Mouse (Mus musculus) embryonic fibroblast, embryonic 13.5 days (primary cell): Measurements from ENCODE around the gene Phactr2. TPM values are rescaled to one million over a fixed set of nuclear protein-coding genes. Genes with fewer than 3 reads are reported as not detected.

Experiments used
- H3K27ac ChIP-seq: 2 replicates; pipeline ENCODE4 v1.5.1; 2012; ENCODE audit warnings: low read length, control low read depth, inconsistent platforms; ENCODE audit not compliant: insufficient read depth
- H3K4me1 ChIP-seq: 2 replicates; pipeline ENCODE4 v1.6.1; 2011; ENCODE audit warnings: low read length; ENCODE audit not compliant: control insufficient read depth, insufficient read depth
- H3K4me3 ChIP-seq: 2 replicates; pipeline ENCODE4 v1.5.1; 2011; ENCODE audit warnings: mild to moderate bottlenecking, control low read depth, low read length; ENCODE audit not compliant: insufficient read depth
- CTCF ChIP-seq: IDR thresholded peaks from 2 replicates; pipeline ENCODE4 v1.5.1; 2011; ENCODE audit warnings: mild to moderate bottlenecking, control low read depth, low read length, moderate library complexity, borderline replicate concordance; ENCODE audit not compliant: insufficient read depth
- POLR2A ChIP-seq: IDR thresholded peaks from 2 replicates; pipeline ENCODE4 v1.6.1; 2011; ENCODE audit warnings: low read depth, mild to moderate bottlenecking, control low read depth, low read length, moderate library complexity
- polyA plus RNA-seq: library from polyadenylated mRNA; stranded (reverse); fragments of >200 nt; gene quantifications from 2 replicates; pipeline ENCODE4 v1.2.4, GENCODE M21; 2011; ENCODE audit warnings: low read depth; ENCODE audit not compliant: missing spikeins, insufficient read length

Phactr2 gene
- polyA plus RNA-seq, 1 experiment = 15.9 TPM

GRCm38 (mm10) chr10:13369581-13370375 is 104.4 kb downstream of the Phactr2 start:
- Histone ChIP-seq H3K27ac (no peak overlapping the region), H3K4me1 (peaks cover 9% of the 10 kb centered on the region), H3K4me3 (no peak overlapping the region)
- TF ChIP-seq POLR2A (no peak), CTCF (no peak)

GRCm38 (mm10) chr10:13364286-13364580 is 110.0 kb downstream of the Phactr2 start:
- Histone ChIP-seq H3K4me3 (no peak overlapping the region), H3K27ac (peak overlapping the region; percentile 1; the same call in 1 of the 2 replicates), H3K4me1 (no peaks in the 10 kb centered on the region)
- no peak for TF ChIP-seq POLR2A
- no peak for TF ChIP-seq CTCF

- Histone ChIP-seq H3K4me3 (no peak overlapping the region), H3K4me1 (no peaks in the 10 kb centered on the region), H3K27ac (peak overlapping the region; percentile 1; the same call in 1 of the 2 replicates)
- TF ChIP-seq CTCF = no peak
- no peak for TF ChIP-seq POLR2A
These were observed 110.5 kb downstream of the Phactr2 start for GRCm38 (mm10) chr10:13363499-13364285.

- Histone ChIP-seq H3K4me3 (no peak overlapping the region), H3K4me1 (no peaks in the 10 kb centered on the region), H3K27ac (no peak overlapping the region)
- TF ChIP-seq CTCF (no peak), POLR2A (no peak)
These were observed 113.3 kb downstream of the Phactr2 start for GRCm38 (mm10) chr10:13360913-13361312.

GRCm38 (mm10) chr10:13359846-13360245 is 114.4 kb downstream of the Phactr2 start:
- TF ChIP-seq POLR2A (no peak), CTCF (no peak)
- H3K4me1 ChIP-seq = no peaks in the 10 kb centered on the region
- no peak overlapping the region for H3K4me3 ChIP-seq
- H3K27ac ChIP-seq = no peak overlapping the region

GRCm38 (mm10) chr10:13358679-13359078 is 115.5 kb downstream of the Phactr2 start:
- TF ChIP-seq POLR2A (no peak), CTCF (no peak)
- Histone ChIP-seq H3K4me1 (no peaks in the 10 kb centered on the region), H3K4me3 (no peak overlapping the region), H3K27ac (no peak overlapping the region)

GRCm38 (mm10) chr10:13346609-13347290 is 127.5 kb downstream of the Phactr2 start:
- H3K4me1 ChIP-seq = no peaks in the 10 kb centered on the region
- H3K4me3 ChIP-seq = no peak overlapping the region
- H3K27ac ChIP-seq = no peak overlapping the region
- TF ChIP-seq POLR2A = no peak
- no peak for TF ChIP-seq CTCF

- no peak overlapping the region for H3K4me3 ChIP-seq
- TF ChIP-seq CTCF (no peak), POLR2A (no peak)
- no peak overlapping the region for H3K27ac ChIP-seq
- no peaks in the 10 kb centered on the region for H3K4me1 ChIP-seq
These were observed 133.6 kb downstream of the Phactr2 start for GRCm38 (mm10) chr10:13340583-13340982.

GRCm38 (mm10) chr10:13336964-13337363 is 137.2 kb downstream of the Phactr2 start:
- Histone ChIP-seq H3K4me3 (no peak overlapping the region), H3K4me1 (no peaks in the 10 kb centered on the region), H3K27ac (no peak overlapping the region)
- TF ChIP-seq CTCF (no peak), POLR2A (no peak)
